Mouse (Mus musculus) ovary, postnatal 36 days (tissue): ENCODE measurements around the gene Rasgrp2.
A peak's percentile ranks its signal among the peaks of the same experiment; 100 is the strongest.

Experiments used
- DNase-seq: peaks from one replicate; pipeline ENCODE4 v3.0.0; 2022; ENCODE audit warnings: low spot score, mixed read lengths

Rasgrp2 gene

DNA sequence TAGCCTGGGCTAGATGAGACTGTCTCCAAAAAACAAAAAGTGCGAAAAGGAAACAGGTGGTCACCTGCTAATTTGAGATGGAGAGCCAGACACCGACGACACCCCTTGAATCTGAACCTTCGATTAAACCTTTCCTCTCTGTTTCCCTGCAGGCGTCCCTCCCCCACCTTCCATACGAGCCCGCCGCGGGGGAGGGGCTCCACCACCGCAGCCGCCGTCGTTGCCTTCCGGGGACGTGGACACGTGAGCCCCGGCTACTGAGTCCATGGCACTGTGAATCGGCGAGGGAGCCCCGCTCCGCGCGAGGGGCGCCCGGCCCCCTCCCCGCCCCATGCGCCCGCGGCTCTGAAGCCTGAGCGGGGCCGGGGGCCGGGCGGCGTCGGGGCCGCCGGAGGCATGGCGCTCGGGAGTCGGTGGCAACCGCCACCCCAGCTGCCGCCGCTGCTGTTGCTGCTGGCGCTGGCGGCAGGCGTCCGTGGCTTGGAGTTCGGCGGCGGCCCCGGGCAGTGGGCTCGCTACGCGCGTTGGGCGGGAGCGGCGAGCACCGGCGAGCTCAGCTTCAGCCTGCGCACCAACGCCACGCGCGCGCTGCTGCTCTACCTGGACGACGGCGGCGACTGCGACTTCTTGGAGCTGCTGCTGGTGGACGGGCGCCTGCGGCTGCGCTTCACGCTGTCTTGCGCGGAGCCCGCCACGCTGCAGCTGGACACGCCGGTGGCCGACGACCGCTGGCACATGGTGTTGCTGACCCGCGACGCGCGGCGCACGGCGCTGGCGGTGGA, 28.7 kb downstream of the Rasgrp2 start:
- DNase-seq, result peak; percentile 62

DNA sequence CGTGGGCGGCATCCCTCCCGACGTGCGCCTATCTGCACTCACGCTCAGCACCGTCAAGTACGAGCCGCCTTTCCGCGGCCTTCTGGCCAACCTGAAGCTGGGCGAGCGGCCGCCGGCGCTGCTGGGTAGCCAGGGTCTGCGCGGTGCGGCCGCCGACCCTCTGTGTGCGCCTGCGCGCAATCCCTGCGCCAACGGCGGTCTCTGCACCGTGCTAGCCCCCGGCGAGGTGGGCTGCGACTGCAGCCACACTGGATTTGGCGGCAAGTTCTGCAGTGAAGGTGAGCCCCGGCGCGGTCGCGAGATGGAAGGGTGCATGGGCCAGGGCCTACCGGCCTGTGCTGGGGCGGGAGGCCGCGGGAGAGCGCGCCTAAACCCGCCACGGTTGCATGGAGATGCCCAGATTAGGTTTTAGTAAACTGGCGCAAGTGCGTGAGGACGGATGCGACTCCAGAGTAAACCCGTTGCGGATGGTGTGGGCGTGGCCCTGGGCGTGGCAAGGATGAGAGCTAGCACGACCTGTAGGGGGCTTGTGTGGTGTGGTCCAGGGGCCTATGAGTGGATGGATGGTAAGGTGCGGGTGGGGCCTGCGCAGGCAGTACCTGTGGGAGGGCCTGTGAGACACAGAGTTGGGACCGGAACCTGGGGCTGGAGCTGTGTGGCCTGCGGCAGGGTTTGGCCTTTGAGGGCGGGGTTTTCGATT, 29.5 kb downstream of the Rasgrp2 start:
- no peak for DNase-seq

DNA sequence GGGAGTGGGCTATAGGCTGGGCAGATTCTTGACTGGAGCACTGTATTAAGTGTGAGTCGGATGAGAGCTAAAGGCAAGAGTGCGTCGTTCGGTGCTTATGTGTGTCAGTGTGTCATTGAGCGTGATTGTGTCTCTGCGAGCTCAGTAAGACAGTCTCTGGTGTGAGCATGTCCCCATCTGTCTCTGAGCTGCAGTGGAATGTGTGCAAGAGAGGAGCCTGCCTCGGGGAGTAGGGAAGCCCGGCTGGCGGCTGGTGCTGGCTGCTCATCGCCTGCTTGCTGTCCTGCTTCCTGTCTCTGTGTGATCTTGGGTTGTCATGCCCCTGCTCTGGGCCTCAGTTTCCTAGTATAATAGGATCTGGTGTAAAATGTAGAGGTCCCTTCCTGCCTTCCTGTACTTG, 43.9 kb downstream of the Rasgrp2 start:
- DNase-seq, result no peak

- no peak for DNase-seq
These were observed 46.8 kb downstream of the Rasgrp2 start for GRCm38 (mm10) chr19:6445761-6446423.

GRCm38 (mm10) chr19:6446736-6447437, 47.7 kb downstream of the Rasgrp2 start:
- no peak for DNase-seq

DNA sequence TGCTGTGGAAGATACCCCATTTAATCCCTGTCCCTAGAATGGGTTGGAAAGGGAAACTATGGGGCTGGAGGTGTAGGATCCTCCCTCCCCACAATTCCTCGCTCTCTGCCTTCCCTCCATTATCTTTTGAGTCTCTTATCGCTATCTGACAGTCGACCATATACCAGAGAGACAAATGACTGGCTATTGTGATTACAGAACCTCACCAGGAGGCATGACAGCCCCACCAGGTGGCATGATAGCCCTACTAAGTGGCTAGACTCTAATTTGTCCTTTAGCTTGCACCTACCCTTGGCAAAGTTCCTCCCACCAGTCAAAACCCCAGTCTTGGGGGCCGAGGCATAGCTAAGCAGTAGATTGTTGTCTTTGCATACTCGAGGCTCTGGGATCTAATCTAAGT, 49.6 kb downstream of the Rasgrp2 start:
- no peak for DNase-seq

DNA sequence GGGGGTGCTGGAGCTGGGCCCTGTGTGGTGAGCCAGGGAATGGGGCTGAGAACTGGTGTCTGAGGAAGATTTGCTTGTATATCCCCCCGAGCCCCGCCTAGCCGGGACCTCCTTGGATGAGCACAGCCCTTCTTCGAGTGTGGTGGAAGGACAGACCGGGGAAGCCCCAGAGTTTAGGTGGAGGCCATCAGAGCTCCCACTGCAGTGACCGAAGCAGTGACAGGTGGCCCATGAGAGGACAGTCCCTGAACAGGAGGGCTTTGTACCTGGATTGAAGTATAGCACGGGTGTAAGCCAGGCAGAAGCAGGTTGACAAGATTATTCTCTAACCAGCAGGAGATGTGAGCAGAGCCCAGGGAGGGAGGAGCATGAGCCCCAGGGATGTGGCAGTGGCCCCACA, 50.7 kb downstream of the Rasgrp2 start:
- no peak for DNase-seq

DNA sequence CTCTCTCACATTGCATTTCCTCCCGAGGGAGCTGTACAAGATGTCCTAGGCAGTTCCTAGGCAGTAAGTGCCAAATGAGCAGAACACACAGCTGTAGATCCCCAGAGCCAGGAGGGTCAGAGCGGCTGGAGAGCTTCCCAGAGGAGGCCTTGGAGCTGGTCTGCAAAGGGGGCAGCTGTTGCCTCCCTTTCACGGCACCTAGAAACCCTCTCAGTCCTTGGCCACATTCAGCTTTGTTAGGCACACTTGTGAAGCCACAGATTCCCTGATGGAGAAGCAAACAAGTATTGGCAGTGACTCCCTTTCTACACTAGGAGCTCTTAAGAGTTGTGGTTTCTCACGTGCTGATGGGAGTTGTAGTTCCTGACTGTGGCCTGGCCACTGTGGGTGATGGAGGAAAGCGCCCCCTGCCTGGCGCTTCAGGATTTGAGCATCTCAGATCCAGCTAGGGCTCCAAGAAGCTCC, 52.9 kb downstream of the Rasgrp2 start:
- peak; percentile 77 for DNase-seq

DNA sequence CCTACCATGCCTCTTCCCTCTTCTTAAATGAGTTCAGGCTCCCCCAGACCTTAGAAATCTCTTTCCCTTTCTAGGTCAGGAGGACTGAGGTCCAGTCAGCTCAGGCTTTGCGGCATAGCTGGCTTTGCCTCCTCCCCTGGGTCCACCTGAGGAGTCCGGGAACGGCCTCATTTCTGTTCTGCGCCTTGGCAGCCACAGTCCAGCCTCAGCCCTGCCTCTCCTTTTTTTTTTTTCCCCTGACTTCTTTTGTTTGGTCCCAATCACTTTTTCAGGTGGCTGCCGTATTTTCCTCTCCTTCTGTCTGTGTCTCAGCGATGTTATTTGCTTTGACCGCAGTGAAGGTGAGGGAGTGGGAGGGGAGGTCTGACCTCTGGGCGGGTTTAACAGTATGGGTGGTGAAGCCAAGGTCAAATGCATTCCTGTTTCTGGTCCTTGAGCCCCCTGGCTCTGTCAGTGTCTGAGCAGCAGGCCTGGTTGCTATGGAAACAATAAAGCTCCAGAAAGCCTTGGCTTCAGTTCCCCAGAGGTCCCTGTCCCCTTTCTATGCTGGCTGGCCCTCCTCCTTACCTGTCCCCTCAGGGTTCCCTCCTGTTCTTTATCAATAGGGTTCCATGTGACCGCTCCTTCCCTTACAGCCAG, 53.7 kb downstream of the Rasgrp2 start:
- no peak for DNase-seq

GRCm38 (mm10) chr19:6453349-6453748, 54.2 kb downstream of the Rasgrp2 start:
- DNase-seq, result peak; percentile 31

- no peak for DNase-seq
These were observed 55.0 kb downstream of the Rasgrp2 start for GRCm38 (mm10) chr19:6454041-6454720.

- DNase-seq, result no peak
These were observed 60.4 kb downstream of the Rasgrp2 start for GRCm38 (mm10) chr19:6459504-6459903.

GRCm38 (mm10) chr19:6462841-6463240, 63.7 kb downstream of the Rasgrp2 start:
- no peak for DNase-seq

DNA sequence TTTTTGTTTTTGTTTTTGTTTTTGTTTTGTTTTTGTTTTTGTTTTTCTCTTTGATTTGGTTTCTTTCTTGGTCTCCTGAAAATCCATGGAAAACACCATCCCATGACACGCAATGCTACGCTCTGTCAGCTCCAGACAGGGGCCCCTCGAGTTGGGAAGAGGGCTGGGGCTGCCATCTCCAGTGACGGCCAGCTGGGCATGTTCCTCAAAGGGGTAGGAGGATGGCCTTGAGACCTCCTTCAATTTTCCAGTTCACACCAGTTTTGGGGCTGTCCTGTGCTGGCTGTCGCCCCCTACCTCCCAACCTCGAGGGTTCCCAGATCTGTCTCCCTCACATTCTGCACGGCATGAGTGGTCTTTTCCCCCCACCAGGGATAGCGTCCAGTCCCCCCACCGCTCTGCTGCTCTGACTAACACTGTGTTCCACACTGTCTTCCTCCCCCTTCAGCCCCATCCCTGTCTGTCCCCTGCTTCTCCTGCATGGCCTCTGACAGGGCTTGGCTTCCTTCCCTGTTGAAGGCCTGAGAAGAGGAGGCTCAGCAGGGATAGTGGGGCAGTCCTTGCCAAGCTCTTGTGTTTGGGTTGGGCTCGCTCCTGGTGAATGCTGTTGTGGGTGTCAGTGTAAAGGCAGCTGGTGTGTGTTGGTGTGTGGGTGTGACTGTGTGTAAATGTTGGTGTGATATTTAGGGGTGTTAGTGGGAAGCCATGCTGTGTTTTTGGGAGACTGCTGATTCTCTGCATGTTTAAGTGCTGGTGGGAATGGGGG, 65.3 kb downstream of the Rasgrp2 start:
- DNase-seq, result no peak
